Mouse (Mus musculus) cerebellum, adult (tissue): ENCODE measurements around the gene Stk11.

Experiments
- ATAC-seq: cut with Nextera tagmentation; 2 replicates; pipeline ENCODE4 v1.9.2; 2017; ENCODE audit warnings: mild to moderate bottlenecking, moderate library complexity, mixed read lengths; ENCODE audit not compliant: insufficient number of reproducible peaks, low FRiP score, low TSS enrichment

The Stk11 gene

DNA sequence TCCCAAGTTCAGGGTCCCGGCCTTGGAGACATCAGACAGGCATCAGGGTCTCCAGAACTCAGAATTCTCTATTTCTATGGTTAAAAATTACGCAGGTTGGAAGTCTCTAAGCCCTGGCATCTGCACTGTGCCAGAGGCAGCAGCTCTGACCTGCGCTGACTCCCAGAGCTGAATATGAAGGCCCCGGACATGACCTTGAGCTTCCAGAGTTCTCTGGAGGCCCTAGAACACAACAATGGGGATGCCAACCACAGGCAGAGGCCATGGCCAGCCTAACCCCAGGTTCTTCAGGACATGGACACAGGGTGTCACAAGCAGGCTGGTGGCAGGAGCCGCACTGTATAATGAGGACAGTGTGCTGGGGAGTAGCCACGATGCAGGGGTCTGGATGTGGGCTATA is 21.5 kb upstream of the Stk11 start:
- ATAC-seq: no peak

DNA sequence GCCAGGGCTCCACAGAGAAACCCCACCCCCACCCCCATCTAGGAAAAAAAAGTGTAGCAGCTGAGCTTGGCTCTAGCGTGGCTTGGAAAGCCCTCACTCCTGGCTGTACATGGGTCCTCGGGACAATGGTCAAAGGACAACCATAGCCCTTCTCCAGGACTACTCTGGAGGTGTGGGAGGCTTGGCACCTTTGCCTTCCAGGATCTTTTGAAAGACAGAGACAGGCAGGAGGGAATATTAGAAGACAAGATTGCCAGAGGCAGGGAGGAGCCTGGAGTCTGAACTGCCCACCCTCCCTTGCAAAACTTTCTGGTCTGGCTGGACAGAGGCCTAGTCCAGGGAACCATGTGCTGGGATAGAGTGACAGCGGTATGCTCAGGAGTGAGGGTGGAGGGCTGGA is 20.9 kb upstream of the Stk11 start:
- ATAC-seq: no peak

DNA sequence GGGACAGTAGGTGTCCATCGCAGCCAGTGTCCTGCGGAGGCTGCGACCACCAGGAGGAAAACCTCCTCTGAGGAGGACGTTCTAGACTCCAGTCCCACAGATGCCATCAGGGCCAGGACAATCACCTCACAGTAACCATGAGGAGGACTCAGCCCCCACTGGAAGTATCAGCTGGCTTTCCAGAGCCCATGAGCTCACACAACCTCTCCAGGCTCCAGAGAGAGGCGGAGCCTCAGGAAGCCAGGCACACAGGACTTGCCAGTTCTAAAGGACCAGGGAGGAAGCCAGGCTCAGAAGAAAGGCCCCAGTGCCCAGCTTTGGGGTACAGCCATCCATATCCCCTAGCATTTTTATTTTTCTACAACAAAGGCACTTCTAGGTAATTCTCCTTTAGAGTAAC is 20.1 kb upstream of the Stk11 start:
- no peak for ATAC-seq

DNA sequence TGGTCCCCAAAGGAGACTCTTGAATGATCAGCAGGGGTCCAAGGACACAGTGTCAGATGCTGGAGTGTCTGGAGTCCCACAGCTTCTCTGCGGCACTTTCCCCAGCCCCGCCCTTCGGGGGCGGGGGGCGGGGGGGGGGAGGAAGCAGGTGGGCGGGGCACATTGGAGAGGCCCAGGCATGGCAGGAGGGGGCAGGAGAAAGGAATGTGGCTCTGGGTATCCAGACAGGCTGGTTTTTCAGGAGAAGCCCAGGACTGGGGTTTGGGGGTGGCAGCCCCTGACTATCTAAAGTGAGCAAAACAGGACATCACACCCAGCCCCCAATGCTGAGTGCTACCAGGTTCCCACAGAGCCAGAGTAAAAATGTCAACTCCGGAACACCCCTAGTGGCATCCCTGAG is 18.3 kb upstream of the Stk11 start:
- ATAC-seq: no peak

DNA sequence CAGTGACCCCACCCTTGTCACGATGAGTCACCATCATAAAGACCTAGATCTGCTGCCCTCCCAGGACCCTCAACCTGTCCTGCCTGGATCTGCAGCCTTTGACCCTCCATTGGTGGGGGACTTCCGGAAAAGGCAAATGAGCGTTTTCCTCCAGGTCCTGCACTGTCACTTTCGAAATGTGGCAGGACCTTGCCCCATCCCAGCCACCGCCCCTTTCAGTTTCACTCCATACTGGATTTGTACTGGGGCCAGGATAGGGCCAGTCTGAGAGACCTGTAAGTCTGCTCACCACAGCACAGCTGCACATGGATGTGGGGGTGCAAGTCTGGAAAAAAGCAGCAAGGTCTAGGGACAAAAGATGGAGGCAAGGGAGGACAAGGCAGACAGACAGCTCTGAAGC is 17.0 kb upstream of the Stk11 start:
- ATAC-seq: no peak

DNA sequence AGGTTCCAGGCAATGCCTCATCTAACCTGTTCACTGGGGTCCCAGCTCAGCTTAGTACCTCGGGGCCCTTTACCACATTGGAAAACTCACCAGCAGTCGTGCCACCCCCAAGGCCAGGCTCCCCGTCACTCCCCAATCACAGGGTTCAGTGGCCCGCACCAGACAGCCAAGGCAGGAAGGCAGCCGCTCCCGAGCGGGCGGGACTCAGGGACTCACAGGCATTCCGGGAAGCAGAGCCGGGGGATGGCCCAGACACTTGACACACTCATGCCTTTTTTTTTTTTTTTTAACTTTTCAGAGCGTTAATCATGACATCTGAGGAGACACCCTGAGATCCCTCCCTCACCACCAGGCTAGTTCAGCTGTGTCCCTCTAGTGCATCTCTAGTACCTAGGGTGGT is 14.6 kb upstream of the Stk11 start:
- no peak for ATAC-seq

DNA sequence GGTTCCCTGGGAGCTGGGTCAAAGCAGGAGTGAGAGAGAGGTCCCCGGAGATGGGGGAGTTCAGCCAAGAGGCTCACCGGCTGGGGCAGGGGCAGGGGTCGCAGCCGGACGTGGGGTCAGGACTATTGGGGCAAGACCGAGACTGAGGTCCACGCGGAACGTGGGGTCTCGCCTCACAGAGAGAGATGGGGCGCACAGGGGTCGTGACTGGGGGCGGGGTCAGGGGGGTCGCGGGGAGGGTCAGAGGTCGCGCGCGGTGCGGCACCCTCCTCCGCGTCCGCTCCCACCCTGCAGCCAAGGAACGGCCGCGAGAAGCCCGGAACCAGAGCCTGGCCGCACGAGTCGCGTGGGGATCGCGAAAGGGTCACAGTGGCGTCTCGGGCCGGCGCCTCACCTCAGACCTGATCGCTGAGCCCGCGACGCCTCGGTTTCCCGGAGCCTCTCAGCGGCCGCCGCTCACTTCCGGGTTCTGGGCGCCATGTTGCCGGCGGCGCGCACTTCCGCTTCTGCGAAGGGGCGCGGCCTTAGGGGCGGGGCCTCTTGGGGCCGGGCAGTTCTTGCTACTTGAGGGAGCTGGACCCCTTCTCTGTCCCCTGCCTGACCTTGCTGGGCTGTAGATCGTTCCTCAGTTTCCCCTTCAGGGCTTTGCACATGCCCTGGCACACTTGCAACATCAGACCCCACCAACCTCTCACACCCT is 13.2 kb upstream of the Stk11 start:
- peak; percentile 80; the same call in 1 of the 2 replicates for ATAC-seq

DNA sequence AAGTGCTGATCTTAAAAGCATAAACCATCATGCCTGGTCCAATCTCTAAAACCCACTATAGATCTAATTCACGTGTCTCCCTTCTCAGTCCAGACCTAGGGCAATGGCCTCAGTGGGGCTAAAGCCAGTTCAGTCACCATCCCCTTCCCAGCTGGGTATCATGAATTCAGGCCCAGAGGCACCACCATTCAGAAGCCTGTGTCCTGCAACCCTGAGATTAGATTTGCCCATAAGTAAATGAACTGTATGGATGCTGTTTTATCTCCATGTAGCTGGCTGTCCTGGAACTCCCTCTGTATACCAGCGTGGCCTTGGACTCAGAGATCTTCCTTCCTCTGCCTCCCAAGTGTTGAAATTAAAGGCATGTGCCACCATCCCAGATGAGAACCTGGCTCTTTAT is 12.6 kb upstream of the Stk11 start:
- no peak for ATAC-seq

DNA sequence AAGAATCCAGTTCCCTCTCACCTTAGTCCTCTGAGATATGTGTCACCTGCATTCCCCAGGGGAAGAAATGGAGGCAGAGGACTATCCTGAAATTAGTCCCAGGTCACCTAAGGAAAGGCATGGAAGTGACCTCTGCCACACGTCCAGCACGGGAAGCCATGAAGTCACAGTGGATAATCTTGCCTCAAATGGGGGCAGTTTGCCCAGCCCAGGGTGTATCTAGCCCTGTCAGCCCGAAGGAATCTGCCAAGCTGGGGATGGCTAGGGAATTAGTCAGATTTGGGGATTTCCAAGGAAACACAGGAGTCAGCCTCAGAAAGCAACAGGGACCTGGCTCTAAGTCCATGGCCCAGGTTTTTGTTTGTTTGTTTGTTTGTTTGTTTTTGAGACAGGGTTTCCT is 11.4 kb upstream of the Stk11 start:
- ATAC-seq: no peak

DNA sequence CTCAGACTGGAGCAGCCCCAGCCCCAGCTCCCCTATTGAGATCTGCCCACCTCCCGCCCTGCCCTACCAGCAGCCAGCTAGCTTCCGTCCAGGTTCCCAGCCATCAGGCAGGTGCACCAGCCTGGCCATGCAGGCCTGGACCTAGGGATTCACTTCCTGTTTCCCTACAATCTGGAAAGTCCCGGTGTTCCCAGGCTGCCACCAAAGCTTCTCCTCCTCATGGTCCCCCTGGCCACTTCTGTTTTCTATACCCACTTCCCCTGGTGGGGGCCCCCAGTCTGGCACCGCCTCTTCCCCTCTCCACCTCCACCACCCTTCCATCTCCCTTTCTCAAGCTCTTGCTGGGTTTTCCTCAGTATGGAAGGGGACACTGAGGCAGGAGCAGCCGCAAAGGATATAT is 10.1 kb upstream of the Stk11 start, which contains the start of gene Sbno2:
Sbno2 (minus strand) TSS at position 112 of the 400 bp plus-strand sequence.
- no peak for ATAC-seq

DNA sequence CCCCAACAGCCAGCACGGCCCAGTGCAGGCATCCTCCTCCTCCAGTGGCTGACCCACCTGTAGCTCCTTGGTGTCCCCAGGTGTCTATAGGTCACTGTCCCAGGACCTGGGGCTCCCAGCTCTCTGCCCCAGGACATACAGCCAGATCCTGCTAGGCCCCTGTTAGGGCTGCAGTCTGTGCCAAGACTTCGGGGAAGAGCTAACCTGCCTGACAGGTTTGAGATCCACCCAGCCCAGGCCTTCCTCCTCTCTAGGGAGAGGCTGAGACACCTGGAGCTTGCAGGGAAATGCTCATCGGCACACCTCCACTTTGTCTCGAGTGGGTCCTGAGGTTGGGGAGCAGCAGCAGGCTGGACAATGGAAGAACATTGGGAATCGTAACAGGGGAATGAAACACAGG is 9.7 kb upstream of the Stk11 start:
- ATAC-seq: no peak

DNA sequence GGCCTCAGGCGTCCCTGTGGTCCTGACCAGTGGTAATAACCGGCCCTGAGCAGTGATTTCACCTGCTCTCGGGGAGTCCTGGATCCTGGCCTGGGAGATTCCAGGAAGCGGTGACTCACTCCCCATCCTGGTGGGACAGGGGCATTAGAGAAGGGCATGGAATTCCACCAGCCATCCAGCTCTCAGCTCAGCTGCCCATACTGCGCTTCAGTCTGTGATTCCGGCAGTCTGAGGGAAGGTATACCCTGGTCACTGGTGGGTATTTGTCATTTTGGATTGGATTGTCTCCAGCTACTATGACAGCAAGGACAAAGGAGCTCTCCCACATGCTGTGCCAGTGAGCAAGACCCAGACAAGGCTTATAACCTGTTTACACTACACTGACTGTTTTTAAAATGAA is 7.9 kb upstream of the Stk11 start:
- no peak for ATAC-seq

DNA sequence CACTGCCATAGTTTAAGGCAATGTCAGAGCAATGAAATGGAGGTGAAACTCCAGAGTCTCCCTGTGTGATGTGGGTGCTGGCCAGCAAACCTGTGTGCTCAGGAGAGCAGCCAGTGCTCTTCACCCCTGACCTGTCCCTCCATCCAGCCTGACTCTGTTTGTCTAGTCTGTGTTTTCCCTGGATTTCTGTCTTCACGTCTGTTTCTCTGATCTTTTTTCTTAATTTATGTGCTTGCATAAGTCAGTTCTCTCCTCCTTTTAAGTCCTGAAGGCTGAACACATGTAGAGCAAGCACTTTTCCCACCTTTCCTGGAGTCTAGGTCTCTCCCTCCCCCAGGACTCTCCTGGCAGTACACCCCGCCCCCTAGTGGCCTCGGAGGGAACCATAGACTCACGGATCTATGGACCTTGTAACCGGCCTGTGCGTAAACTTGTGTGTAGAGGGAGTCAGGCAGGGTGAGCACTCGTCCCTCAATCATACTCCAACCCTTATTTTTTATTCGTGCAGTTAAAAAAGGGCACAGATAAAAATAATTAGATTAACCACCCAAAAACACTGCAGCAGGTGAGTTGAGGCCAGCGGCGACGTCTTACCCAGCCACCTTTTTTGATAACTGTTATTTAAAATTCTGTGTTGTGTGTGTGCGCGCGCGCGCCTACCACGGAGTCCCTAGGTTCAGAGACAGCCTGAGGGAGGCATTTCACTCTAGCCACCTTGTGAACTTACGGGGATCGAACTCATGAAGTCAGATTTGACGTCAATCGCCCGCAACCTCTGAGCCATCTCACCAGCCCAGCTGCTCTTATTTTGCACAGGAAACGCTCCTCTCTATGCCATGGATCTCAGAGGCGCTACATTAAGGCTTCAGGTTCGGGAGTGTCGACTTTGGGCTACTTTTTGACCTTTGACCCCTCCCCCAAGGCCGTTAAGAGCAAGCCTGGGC is 990 bp upstream of the Stk11 start:
- peak; percentile 49; the same call in 1 of the 2 replicates for ATAC-seq

DNA sequence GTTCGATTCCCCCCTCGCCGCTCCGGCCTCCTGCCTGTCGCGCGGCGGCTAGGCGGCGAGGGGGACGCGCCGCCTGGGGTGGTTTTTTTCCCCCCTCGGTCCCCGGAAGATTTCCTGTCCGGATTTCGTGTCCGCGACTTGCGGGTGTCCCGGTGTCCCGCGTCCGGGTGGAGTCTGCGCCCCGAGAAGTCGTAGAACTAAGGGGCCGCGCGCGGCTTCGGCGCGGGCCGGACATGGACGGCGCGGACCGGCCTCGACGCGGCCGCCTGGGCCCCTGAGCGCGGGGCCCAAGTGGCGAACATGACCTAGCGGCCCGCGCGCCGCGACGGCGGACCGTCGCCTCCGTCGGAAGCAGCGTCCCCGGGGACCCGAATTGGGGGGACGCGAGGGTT is 337 bp downstream of the Stk11 start:
- no peak; the same call in 1 of the 2 replicates for ATAC-seq

DNA sequence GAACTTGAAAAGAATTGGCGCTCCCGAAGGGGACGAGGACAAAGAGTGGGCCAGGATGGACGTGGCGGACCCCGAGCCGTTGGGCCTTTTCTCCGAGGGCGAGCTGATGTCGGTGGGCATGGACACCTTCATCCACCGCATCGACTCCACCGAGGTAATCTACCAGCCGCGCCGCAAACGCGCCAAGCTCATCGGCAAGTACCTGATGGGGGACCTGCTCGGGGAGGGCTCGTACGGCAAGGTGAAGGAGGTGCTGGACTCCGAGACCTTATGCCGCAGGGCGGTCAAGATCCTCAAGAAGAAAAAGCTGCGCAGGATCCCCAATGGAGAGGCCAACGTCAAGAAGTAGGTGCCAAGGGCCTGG is 942 bp downstream of the Stk11 start:
- ATAC-seq: no peak

DNA sequence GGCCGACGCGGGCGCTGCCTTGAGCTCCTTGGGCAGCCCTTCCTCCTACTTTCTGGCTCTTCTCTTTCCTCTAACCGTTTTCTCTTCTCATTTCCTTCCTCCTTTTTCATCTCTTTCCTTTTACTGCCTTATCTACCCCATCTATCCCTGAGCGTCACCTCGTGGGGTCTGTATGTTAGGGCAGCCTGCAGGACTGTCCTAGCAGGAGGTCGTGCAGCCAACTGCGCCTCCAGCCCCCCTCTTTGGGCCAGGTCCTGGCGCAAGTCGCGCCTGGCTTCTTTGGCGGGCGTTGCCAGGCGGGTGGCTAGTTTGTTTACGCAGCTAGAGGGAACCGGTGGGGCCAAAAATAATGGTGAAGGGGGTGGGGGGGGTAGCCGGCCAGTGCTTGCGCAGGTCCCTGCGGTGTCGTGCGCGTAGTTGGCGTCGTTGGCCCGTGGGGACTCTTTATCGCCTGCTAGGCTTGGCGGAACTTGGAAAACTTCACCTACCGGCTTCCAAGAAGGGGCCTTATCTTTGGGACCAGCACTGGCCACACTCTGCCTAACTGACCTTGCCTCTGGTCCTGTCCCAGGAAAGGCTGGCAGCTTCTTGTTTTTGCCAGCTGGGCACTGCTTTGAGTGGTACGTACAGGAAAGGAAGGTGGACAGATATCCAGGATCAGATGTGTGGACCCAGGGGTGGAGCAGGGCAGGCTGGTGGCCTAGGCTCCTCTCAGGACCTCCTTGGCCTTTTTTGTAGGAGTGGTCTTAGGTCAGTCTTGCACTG is 1.5 kb downstream of the Stk11 start:
- ATAC-seq: no peak

DNA sequence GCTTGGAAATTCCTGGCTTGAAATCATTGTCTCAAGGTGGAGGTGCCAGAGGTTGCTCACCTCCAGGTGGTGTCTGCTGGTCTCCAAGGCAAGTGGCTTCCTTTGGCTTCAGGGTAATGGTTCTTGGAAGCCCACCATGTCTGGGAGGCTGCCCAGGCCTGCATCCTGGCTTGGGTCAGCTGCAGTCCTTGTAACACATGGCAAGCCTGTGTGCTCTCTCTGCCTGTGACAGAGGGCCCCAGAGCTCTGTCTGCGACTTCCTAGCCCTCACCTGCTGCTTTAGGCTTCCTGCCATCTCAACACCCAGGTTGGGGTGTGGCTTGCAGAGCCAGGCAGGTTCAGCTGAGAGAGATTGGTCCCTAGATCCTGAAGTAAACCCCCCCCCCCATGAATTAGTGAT is 2.1 kb downstream of the Stk11 start:
- no peak for ATAC-seq

DNA sequence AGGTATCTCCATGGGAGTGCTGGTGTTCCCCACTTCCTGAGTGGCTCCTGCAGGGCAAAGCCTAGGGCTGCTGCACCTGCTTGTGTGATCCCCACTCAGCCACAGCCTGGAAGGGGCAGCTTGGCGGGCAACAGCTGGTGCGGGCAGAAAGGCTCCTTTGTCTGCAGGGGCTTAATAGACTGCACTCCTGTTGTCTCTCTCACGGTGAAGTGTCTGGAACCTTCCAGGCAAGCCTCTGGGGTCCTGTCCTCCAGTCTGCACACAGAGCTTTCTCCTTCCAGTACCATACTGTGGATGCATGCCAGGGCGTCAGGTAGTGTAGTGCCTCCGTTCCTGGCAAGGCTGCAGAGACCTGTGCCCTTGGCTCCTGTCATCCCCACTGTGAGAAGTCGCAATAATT is 2.9 kb downstream of the Stk11 start:
- no peak for ATAC-seq

DNA sequence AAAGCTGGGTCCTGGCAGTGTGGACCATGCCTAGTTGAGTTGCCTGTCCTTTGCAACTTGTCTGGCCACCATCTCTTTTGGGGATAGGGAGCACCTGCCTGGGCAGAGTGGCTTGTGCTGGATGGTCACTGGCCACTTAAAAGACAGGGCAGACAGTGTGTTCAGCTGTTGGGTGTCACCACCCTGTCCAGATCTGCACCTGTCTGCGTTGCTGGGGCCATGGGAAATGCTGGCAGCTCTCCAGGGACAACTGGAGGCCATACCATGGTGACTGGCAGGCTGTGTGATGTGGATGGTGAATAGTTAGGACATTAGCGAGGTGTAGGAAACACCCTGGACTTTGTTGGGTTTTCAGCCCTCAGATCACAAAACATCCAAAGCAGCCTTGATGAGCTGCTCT is 4.5 kb downstream of the Stk11 start:
- ATAC-seq: no peak

DNA sequence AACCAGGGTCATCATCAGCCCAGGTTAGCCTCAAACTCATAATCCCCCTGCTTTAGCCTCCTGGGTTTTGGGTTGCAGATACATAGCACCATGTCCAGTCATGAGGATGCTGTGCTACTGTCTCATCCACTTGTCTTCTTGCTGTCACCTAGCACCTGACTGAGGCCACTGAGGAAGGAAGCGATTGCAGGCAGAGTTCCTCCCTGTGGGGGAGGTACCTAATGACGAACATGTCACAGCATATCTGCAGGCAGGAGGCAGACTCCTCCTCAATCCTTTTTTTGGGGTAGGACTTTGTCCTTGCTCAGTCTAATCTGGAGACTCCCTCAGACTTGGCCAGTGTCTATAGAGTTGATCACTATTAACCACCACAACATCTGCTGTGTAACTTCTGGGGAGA is 6.0 kb downstream of the Stk11 start:
- ATAC-seq: no peak

DNA sequence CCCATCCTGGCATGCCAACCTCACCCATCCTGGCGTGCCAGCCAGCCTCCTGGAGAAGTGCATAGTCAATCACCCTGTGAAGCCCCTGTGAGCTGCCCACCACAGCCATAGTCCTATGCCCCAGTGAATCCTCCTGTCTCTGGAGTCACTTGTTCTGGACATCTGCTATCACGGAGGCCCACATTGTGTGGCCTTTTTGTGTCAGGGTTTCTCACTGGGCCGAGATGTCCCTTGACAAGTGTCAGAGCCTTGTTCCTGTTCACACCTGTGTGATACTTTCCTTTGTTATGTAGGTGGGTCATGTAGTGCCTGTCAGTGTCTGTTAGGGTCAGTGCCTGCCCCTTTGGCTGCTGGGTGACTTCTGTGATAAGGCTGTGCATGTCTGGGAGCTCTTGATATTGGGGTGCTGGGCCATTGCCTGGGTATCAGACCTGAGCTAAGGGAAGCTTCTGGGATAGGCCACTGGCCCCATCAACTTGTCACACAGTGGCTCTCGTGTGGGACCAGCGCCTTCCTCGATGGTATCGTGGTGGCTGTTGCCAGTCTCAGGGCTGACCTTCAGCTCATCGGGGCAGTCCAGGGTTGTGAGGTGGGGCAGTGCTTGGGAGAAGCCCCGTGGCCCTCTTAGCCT is 8.4 kb downstream of the Stk11 start:
- ATAC-seq: no peak
